Mouse (Mus musculus) adrenal gland, postnatal 10 days (tissue): Measurements from ENCODE around the gene Snap91. TPM values are rescaled to one million over a fixed set of nuclear protein-coding genes. Genes with fewer than 3 reads are reported as not detected.

Source experiments
- total RNA-seq, 2 experiments: library from RNA; stranded (reverse); gene quantifications; 2 replicates each; pipeline ENCODE4 v1.2.3; 2021

Snap91 gene
- total RNA-seq, 2 experiments from 2014 or later = 21.7 to 22.0 TPM

Other genes with a start within 250 kb of the Snap91 start
- 100 to 1,000 TPM; 231 to 293 TPM for gene Me1, start 184.7 kb downstream of the Snap91 start, total RNA-seq
- gene Prss35, start 137.0 kb downstream of the Snap91 start, total RNA-seq = 100 to 1,000 TPM in 1 of 2 experiments, 10 to 100 TPM in 1; 80.4 to 108 TPM
- under 1 TPM; 0.45 to 0.70 TPM for gene Ripply2, start 134.9 kb upstream of the Snap91 start, total RNA-seq
- gene Cyb5r4, start 141.4 kb upstream of the Snap91 start, total RNA-seq = 10 to 100 TPM; 31.7 to 35.9 TPM